Mouse (Mus musculus) heart, embryonic 15.5 days (tissue): Measurements from ENCODE around the gene Fam111a. TPM values are rescaled to one million over a fixed set of nuclear protein-coding genes. Genes with fewer than 3 reads are reported as not detected.

Source experiments
- ATAC-seq: fragments of 200-750 bp; cut with Nextera tagmentation; replicated peaks from 2 replicates; pipeline ENCODE4 v1.8.0; 2017; ENCODE audit warnings: low read depth, moderate TSS enrichment; ENCODE audit not compliant: insufficient number of reproducible peaks, insufficient read depth, low FRiP score
- H3K27ac ChIP-seq: fragments of 300-500 bp; sonication (generic); 2 replicates; pipeline ENCODE4 v1.5.1; 2015; ENCODE audit warnings: mild to moderate bottlenecking, inconsistent platforms
- H3K27me3 ChIP-seq: fragments of 300-500 bp; sonication (generic); 2 replicates; pipeline ENCODE4 v1.6.1; 2015; ENCODE audit warnings: inconsistent platforms
- H3K36me3 ChIP-seq: fragments of 300-500 bp; sonication (generic); 2 replicates; pipeline ENCODE4 v1.6.1; 2015; ENCODE audit warnings: mild to moderate bottlenecking, inconsistent platforms
- H3K4me1 ChIP-seq: fragments of 300-500 bp; sonication (generic); replicated peaks from 2 replicates; pipeline ENCODE4 v1.6.1; 2015; ENCODE audit warnings: inconsistent platforms
- H3K4me2 ChIP-seq: fragments of 300-500 bp; sonication (generic); 2 replicates; pipeline ENCODE4 v1.6.1; 2015; ENCODE audit warnings: inconsistent platforms, mild to moderate bottlenecking, moderate library complexity
- H3K4me3 ChIP-seq: fragments of 300-500 bp; sonication (generic); 2 replicates; pipeline ENCODE4 v1.5.1; 2015; ENCODE audit warnings: mild to moderate bottlenecking, inconsistent platforms
- H3K9ac ChIP-seq: fragments of 300-500 bp; sonication (generic); 2 replicates; pipeline ENCODE4 v1.6.1; 2015; ENCODE audit warnings: mild to moderate bottlenecking, inconsistent platforms
- H3K9me3 ChIP-seq: fragments of 300-500 bp; sonication (generic); replicated peaks from 2 replicates; pipeline ENCODE4 v1.6.1; 2016; ENCODE audit warnings: inconsistent platforms
- WGBS: fragments of 180-500 bp; shearing (Covaris S2); methylation state at CpG from one replicate; pipeline ENCODE4 v1.1.7; 2015; ENCODE audit warnings: mixed read lengths; 5-methylcytosine and 5-hydroxymethylcytosine counted together
- polyA plus RNA-seq: library from polyadenylated mRNA; unstranded; fragments of >200 nt; fragmentation: Nextera tagmentation; extraction: Ambion mirVana; gene quantifications from 2 replicates; pipeline ENCODE4 v1.2.1, GENCODE M21; 2015

The Fam111a gene
- polyA plus RNA-seq, 1 experiment from 2014 or later: 16.6 TPM

GRCm38 (mm10) chr19:12564197-12564596, 18.7 kb downstream of the Fam111a start:
- Histone ChIP-seq H3K4me2 (no peak overlapping the region), H3K27me3 (no peaks in the 10 kb centered on the region), H3K9me3 (no peaks in the 10 kb centered on the region), H3K4me1 (no peaks in the 10 kb centered on the region), H3K9ac (no peak overlapping the region), H3K27ac (no peak overlapping the region), H3K36me3 (no peaks in the 10 kb centered on the region), H3K4me3 (no peak overlapping the region)
- no peak for ATAC-seq

- Histone ChIP-seq H3K9me3 (no peaks in the 10 kb centered on the region), H3K36me3 (no peaks in the 10 kb centered on the region), H3K9ac (no peak overlapping the region), H3K4me1 (no peaks in the 10 kb centered on the region), H3K27ac (no peak overlapping the region), H3K4me3 (no peak overlapping the region), H3K4me2 (no peak overlapping the region), H3K27me3 (no peaks in the 10 kb centered on the region)
- no peak for ATAC-seq
- 43% methylated on average over 4 of the region's 4 CpGs for WGBS
Observed at GRCm38 (mm10) chr19:12567011-12567410, 21.5 kb downstream of the Fam111a start.

- no peak overlapping the region for H3K27ac ChIP-seq
- no peak for ATAC-seq
Observed at GRCm38 (mm10) chr19:12570866-12571265, 25.3 kb downstream of the Fam111a start.

GRCm38 (mm10) chr19:12571687-12572086, 26.1 kb downstream of the Fam111a start:
- Histone ChIP-seq H3K36me3 (no peaks in the 10 kb centered on the region), H3K4me1 (peaks cover 12% of the 10 kb centered on the region), H3K9me3 (no peaks in the 10 kb centered on the region), H3K27me3 (no peaks in the 10 kb centered on the region), H3K27ac (no peak overlapping the region), H3K4me3 (no peak overlapping the region), H3K9ac (no peak overlapping the region), H3K4me2 (no peak overlapping the region)
- 83% methylated on average over 1 of the region's 1 CpGs for WGBS
- no peak for ATAC-seq

More at GRCm38 (mm10) chr19:12570866-12571265, 25.3 kb downstream of the Fam111a start:
- no peaks in the 10 kb centered on the region for H3K9me3 ChIP-seq
- H3K4me2 ChIP-seq: no peak overlapping the region
- H3K4me3 ChIP-seq: no peak overlapping the region
- H3K4me1 ChIP-seq: peaks cover 12% of the 10 kb centered on the region
- H3K27me3 ChIP-seq: no peaks in the 10 kb centered on the region
- 53% methylated on average over 2 of the region's 2 CpGs for WGBS
- H3K36me3 ChIP-seq: no peaks in the 10 kb centered on the region
- no peak overlapping the region for H3K9ac ChIP-seq

- 76% methylated on average over 1 of the region's 1 CpGs for WGBS
Observed at GRCm38 (mm10) chr19:12572614-12573265, 27.2 kb downstream of the Fam111a start.

GRCm38 (mm10) chr19:12573266-12574011, 27.9 kb downstream of the Fam111a start:
- Histone ChIP-seq H3K4me1 (peaks cover 12% of the 10 kb centered on the region), H3K4me3 (peak overlapping the region; percentile 56), H3K9me3 (no peaks in the 10 kb centered on the region), H3K9ac (peak overlapping the region; percentile 50), H3K27ac (peak overlapping the region; percentile 81), H3K36me3 (peaks cover 4% of the 10 kb centered on the region), H3K27me3 (no peaks in the 10 kb centered on the region), H3K4me2 (peak overlapping the region; percentile 81)
- WGBS: 4% methylated on average over 14 of the region's 14 CpGs
- ATAC-seq: peak; percentile 97

More at GRCm38 (mm10) chr19:12572614-12573265, 27.2 kb downstream of the Fam111a start:
- Histone ChIP-seq H3K9ac (no peak overlapping the region), H3K4me1 (peaks cover 12% of the 10 kb centered on the region), H3K4me2 (peak overlapping the region; percentile 81), H3K4me3 (peak overlapping the region; percentile 56), H3K27ac (peak overlapping the region; percentile 52), H3K36me3 (peaks cover 4% of the 10 kb centered on the region), H3K27me3 (no peaks in the 10 kb centered on the region), H3K9me3 (no peaks in the 10 kb centered on the region)
- ATAC-seq: no peak

GRCm38 (mm10) chr19:12574012-12574407, 28.5 kb downstream of the Fam111a start:
- H3K4me1 ChIP-seq: peaks cover 12% of the 10 kb centered on the region
- peak overlapping the region; percentile 81 for H3K4me2 ChIP-seq
- peak overlapping the region; percentile 56 for H3K4me3 ChIP-seq
- no peaks in the 10 kb centered on the region for H3K9me3 ChIP-seq
- peak overlapping the region; percentile 50 for H3K9ac ChIP-seq
- peaks cover 4% of the 10 kb centered on the region for H3K36me3 ChIP-seq
- ATAC-seq: no peak
- peak overlapping the region; percentile 81 for H3K27ac ChIP-seq
- 14% methylated on average over 5 of the region's 5 CpGs for WGBS
- no peaks in the 10 kb centered on the region for H3K27me3 ChIP-seq

- WGBS: 73% methylated on average over 7 of the region's 7 CpGs
- Histone ChIP-seq H3K27me3 (no peaks in the 10 kb centered on the region), H3K9me3 (no peaks in the 10 kb centered on the region), H3K36me3 (peaks cover 4% of the 10 kb centered on the region), H3K9ac (no peak overlapping the region), H3K27ac (no peak overlapping the region), H3K4me2 (peak overlapping the region; percentile 81), H3K4me1 (peaks cover 12% of the 10 kb centered on the region), H3K4me3 (no peak overlapping the region; the same call in 1 of the 2 replicates)
- ATAC-seq: no peak
Observed at GRCm38 (mm10) chr19:12575107-12575506, 29.6 kb downstream of the Fam111a start.

GRCm38 (mm10) chr19:12575514-12575913, 30.0 kb downstream of the Fam111a start:
- no peak overlapping the region; the same call in 1 of the 2 replicates for H3K4me2 ChIP-seq
- 90% methylated on average over 2 of the region's 2 CpGs for WGBS
- H3K27me3 ChIP-seq: no peaks in the 10 kb centered on the region
- H3K36me3 ChIP-seq: peaks cover 4% of the 10 kb centered on the region
- peaks cover 12% of the 10 kb centered on the region for H3K4me1 ChIP-seq
- no peak for ATAC-seq
- H3K27ac ChIP-seq: no peak overlapping the region
- no peak overlapping the region for H3K9ac ChIP-seq
- no peaks in the 10 kb centered on the region for H3K9me3 ChIP-seq
- no peak overlapping the region for H3K4me3 ChIP-seq

- 69% methylated on average over 2 of the region's 2 CpGs for WGBS
- H3K4me3 ChIP-seq: no peak overlapping the region
- peaks cover 12% of the 10 kb centered on the region for H3K4me1 ChIP-seq
- peaks cover 4% of the 10 kb centered on the region for H3K36me3 ChIP-seq
- no peaks in the 10 kb centered on the region for H3K27me3 ChIP-seq
- no peaks in the 10 kb centered on the region for H3K9me3 ChIP-seq
- no peak overlapping the region for H3K4me2 ChIP-seq
- ATAC-seq: no peak
- no peak overlapping the region for H3K27ac ChIP-seq
- H3K9ac ChIP-seq: no peak overlapping the region
Observed at GRCm38 (mm10) chr19:12576639-12577038, 31.1 kb downstream of the Fam111a start.

- H3K9ac ChIP-seq: no peak overlapping the region
- WGBS: 65% methylated on average over 4 of the region's 4 CpGs
Observed at GRCm38 (mm10) chr19:12585310-12585709, 39.8 kb downstream of the Fam111a start.

More at GRCm38 (mm10) chr19:12585310-12585709, 39.8 kb downstream of the Fam111a start:
- Histone ChIP-seq H3K27me3 (no peaks in the 10 kb centered on the region), H3K4me1 (no peaks in the 10 kb centered on the region), H3K36me3 (0 out of 2 replicates have a peak, but pooled peaks cover 4% of the 10 kb centered on the region), H3K4me3 (no peak overlapping the region), H3K27ac (no peak overlapping the region), H3K4me2 (no peak overlapping the region), H3K9me3 (no peaks in the 10 kb centered on the region)
- ATAC-seq: no peak
